8 mouse cellular contexts compared by ENCODE assay signal in genomic region chr11:94413516-94413915, GRCm38 (mm10). TPM values are rescaled to one million over a fixed set of nuclear protein-coding genes. Genes with fewer than 3 reads are reported as not detected.
DNase-seq lines count a peak whose midpoint lies in the region; ATAC-seq and TF ChIP-seq lines count a peak whose summit lies in the region.

No protein-coding gene starts in this region.

- no peaks in the 10 kb centered on the region for H3K36me3 ChIP-seq in intestine, embryonic 16.5 days (ENCODE audit: control insufficient read depth, insufficient read depth, low read length)
- no peaks in the 10 kb centered on the region; the same call in 1 of the 2 replicates for H3K36me3 ChIP-seq in intestine, postnatal 0 days (ENCODE audit: control insufficient read depth, insufficient read depth)
- H3K36me3 ChIP-seq in hindbrain, embryonic 16.5 days (ENCODE audit: control insufficient read depth, insufficient read depth, low read length): peaks cover 12% of the 10 kb centered on the region
- peaks cover 4% of the 10 kb centered on the region for H3K36me3 ChIP-seq in kidney, embryonic 16.5 days (ENCODE audit: insufficient read depth, low read length)

- no peak for TF ChIP-seq CTCF in intestine, postnatal 0 days (IDR thresholded peaks at IDR 0.05; ENCODE audit: low read depth)
- TF ChIP-seq CTCF in brain, embryonic 14.5 days (IDR thresholded peaks at IDR 0.05; ENCODE audit: borderline replicate concordance, extremely low read depth, insufficient read depth, insufficient read length): no peak

- H3K4me3 ChIP-seq in intestine, embryonic 16.5 days (ENCODE audit: low read length): no peak overlapping the region
- no peak overlapping the region for H3K4me3 ChIP-seq in intestine, postnatal 0 days (ENCODE audit: low read depth, low read length)
- H3K4me3 ChIP-seq in hindbrain, embryonic 16.5 days (ENCODE audit: low read length): no peak overlapping the region
- no peak overlapping the region for H3K4me3 ChIP-seq in kidney, embryonic 16.5 days (ENCODE audit: low read length)

- TF ChIP-seq POLR2A in brain, embryonic 14.5 days (IDR thresholded peaks at IDR 0.05; ENCODE audit: borderline replicate concordance, extremely low read depth, insufficient read depth, insufficient read length, poor library complexity, severe bottlenecking): no peak

- no peak overlapping the region for H3K9ac ChIP-seq in intestine, embryonic 16.5 days (ENCODE audit: low read depth, low read length)
- H3K9ac ChIP-seq in intestine, postnatal 0 days (ENCODE audit: low read depth, low read length): no peak overlapping the region
- peak overlapping the region; percentile 28 for H3K9ac ChIP-seq in hindbrain, embryonic 16.5 days (ENCODE audit: low read depth, low read length)
- H3K9ac ChIP-seq in kidney, embryonic 16.5 days (replicated peaks; ENCODE audit: low read length): no peak overlapping the region

- H3K4me2 ChIP-seq in intestine, embryonic 16.5 days (ENCODE audit: low read depth, low read length): no peak overlapping the region
- no peak overlapping the region for H3K4me2 ChIP-seq in intestine, postnatal 0 days (replicated peaks; ENCODE audit: low read depth)
- peak overlapping the region; percentile 37 for H3K4me2 ChIP-seq in hindbrain, embryonic 16.5 days (ENCODE audit: low read length)
- no peak overlapping the region for H3K4me2 ChIP-seq in kidney, embryonic 16.5 days (replicated peaks; ENCODE audit: low read depth, low read length)

- WGBS in intestine, embryonic 16.5 days: 31% methylated on average over 8 of the region's 8 CpGs
- WGBS in intestine, postnatal 0 days: 45% methylated on average over 8 of the region's 8 CpGs
- 13% methylated on average over 8 of the region's 8 CpGs for WGBS in hindbrain, embryonic 16.5 days
- 39% methylated on average over 8 of the region's 8 CpGs for WGBS in kidney, embryonic 16.5 days

- peak; percentile 92 for DNase-seq in brain, embryonic 14.5 days (ENCODE audit: low read depth)
- DNase-seq in cerebellum, postnatal 36 days: peak; percentile 56 to 63
- no peak for DNase-seq in thymus, postnatal 25 days
- no peak for DNase-seq in spleen, postnatal 10 days (ENCODE audit: low spot score in 2 of 2)

- no peak overlapping the region for H3K27ac ChIP-seq in intestine, embryonic 16.5 days (ENCODE audit: low read length)
- H3K27ac ChIP-seq in intestine, postnatal 0 days (ENCODE audit: low read depth, low read length): no peak overlapping the region
- peak overlapping the region; percentile 58; the same call in 1 of the 2 replicates for H3K27ac ChIP-seq in hindbrain, embryonic 16.5 days (ENCODE audit: low read depth, low read length)
- no peak overlapping the region for H3K27ac ChIP-seq in kidney, embryonic 16.5 days (ENCODE audit: low read length)

- H3K4me1 ChIP-seq in intestine, embryonic 16.5 days (ENCODE audit: control insufficient read depth, insufficient read depth, low read length): peaks cover 21% of the 10 kb centered on the region
- H3K4me1 ChIP-seq in intestine, postnatal 0 days (replicated peaks; ENCODE audit: control insufficient read depth, insufficient read depth, low read length): 0 out of 2 replicates have a peak, but pooled peaks cover 4% of the 10 kb centered on the region
- peaks cover 21% of the 10 kb centered on the region for H3K4me1 ChIP-seq in hindbrain, embryonic 16.5 days (ENCODE audit: control insufficient read depth, insufficient read depth, low read depth, low read length)
- H3K4me1 ChIP-seq in kidney, embryonic 16.5 days (ENCODE audit: insufficient read depth, low read length): peaks cover 31% of the 10 kb centered on the region

- ATAC-seq in intestine, embryonic 16.5 days: 0 out of 2 replicates have a peak, but pooled peaks have one; percentile 22
- ATAC-seq in intestine, postnatal 0 days: no peak
- ATAC-seq in hindbrain, embryonic 16.5 days: peak; percentile 38; the same call in 1 of the 2 replicates
- no peak for ATAC-seq in kidney, embryonic 16.5 days (ENCODE audit: low FRiP score, low TSS enrichment)

- H3K27me3 ChIP-seq in intestine, embryonic 16.5 days (replicated peaks; ENCODE audit: control insufficient read depth, insufficient read depth, low read length): no peaks in the 10 kb centered on the region
- H3K27me3 ChIP-seq in intestine, postnatal 0 days (replicated peaks; ENCODE audit: control insufficient read depth, insufficient read depth, low read length): peaks cover 4% of the 10 kb centered on the region; the same call in 1 of the 2 replicates
- no peaks in the 10 kb centered on the region for H3K27me3 ChIP-seq in hindbrain, embryonic 16.5 days (replicated peaks; ENCODE audit: control insufficient read depth, insufficient read depth, low read length)
- peaks cover 3% of the 10 kb centered on the region for H3K27me3 ChIP-seq in kidney, embryonic 16.5 days (ENCODE audit: insufficient read depth, low read length)

- no peaks in the 10 kb centered on the region for H3K9me3 ChIP-seq in intestine, embryonic 16.5 days (ENCODE audit: control insufficient read depth, low read length)
- no peaks in the 10 kb centered on the region for H3K9me3 ChIP-seq in intestine, postnatal 0 days (ENCODE audit: control insufficient read depth)
- no peaks in the 10 kb centered on the region for H3K9me3 ChIP-seq in hindbrain, embryonic 16.5 days (ENCODE audit: control insufficient read depth, low read length)
- no peaks in the 10 kb centered on the region for H3K9me3 ChIP-seq in kidney, embryonic 16.5 days (ENCODE audit: low read length)

RNA-seq across cellular contexts. Expression of gene Abcc3, which starts 20.7 kb away (rescaled TPM):
- 2.5 and 3.3 TPM in 2 replicates for polyA plus RNA-seq in intestine, embryonic 16.5 days (2015; fragmentation: Nextera tagmentation; extraction: Ambion mirVana)
- polyA plus RNA-seq in intestine, postnatal 0 days (2015; fragmentation: Nextera tagmentation; extraction: Ambion mirVana): 3.2 and 3.9 TPM in 2 replicates
- 0.53 and 0.55 TPM in 2 replicates for polyA plus RNA-seq in brain, embryonic 14.5 days (2012; rRNA removed)
- 0.91 and 1.3 TPM in 2 replicates for polyA plus RNA-seq in hindbrain, embryonic 16.5 days (2015; fragmentation: Nextera tagmentation; extraction: Ambion mirVana)
- 5.0 and 7.0 TPM in 2 replicates for polyA plus RNA-seq in kidney, embryonic 16.5 days (2015; fragmentation: Nextera tagmentation; extraction: Ambion mirVana)

Comparison
In these comparisons a context has a peak if more than half of its experiments do, and no peak if none do; other contexts are left out.
1. ATAC-seq: peak in intestine, embryonic 16.5 days (single experiment) and hindbrain, embryonic 16.5 days (single experiment); none in intestine, postnatal 0 days (single experiment) and kidney, embryonic 16.5 days (single experiment).
2. DNase-seq: peak in brain, embryonic 14.5 days (single experiment) and cerebellum, postnatal 36 days (2 of 2); none in thymus, postnatal 25 days (single experiment) and spleen, postnatal 10 days (0 of 2).